Mouse (Mus musculus): Measurements from ENCODE around the gene Spem2. TPM values are rescaled to one million over a fixed set of nuclear protein-coding genes. Genes with fewer than 3 reads are reported as not detected.
"Not testable (repeated sequence)": the region's sequence is repeated elsewhere in the genome, so short reads cannot be mapped to it uniquely, and the experiment has no call there.

Spem2 gene
- total RNA-seq (2021) = not detected
- long read RNA-seq = 0 reads

GRCm38 (mm10) chr11:69818365-69818764 is at the start of gene Spem2:
Spem2 (minus strand) TSS chr11:69818465.
- DNase-seq (ENCODE audit: low spot score in 2 of 2) = no peak

DNA sequence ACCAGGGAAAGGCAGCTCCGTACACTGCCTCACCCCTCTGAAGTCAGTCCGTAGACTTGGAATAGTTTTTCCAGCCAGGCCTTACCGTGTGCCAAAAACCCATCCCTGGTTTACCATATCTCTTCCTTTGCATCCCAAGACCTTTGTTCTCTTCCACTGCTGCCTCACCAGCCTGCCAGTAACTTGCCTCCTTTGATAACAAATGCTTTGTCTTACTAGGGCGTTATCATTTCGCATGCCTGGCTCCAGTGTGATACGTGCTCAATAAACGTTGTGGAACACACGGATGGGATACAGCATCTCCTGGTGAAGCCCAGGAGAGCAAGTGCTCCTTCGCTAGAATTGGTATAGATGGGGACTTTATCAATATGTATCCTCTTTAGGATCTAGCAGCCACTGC is 49.1 kb upstream of the Spem2 start:
- DNase-seq (ENCODE audit: low spot score in 2 of 2) = no peak

- no peak for DNase-seq (ENCODE audit: low spot score in 2 of 2)
These were observed 47.3 kb upstream of the Spem2 start for GRCm38 (mm10) chr11:69865561-69865960.

DNA sequence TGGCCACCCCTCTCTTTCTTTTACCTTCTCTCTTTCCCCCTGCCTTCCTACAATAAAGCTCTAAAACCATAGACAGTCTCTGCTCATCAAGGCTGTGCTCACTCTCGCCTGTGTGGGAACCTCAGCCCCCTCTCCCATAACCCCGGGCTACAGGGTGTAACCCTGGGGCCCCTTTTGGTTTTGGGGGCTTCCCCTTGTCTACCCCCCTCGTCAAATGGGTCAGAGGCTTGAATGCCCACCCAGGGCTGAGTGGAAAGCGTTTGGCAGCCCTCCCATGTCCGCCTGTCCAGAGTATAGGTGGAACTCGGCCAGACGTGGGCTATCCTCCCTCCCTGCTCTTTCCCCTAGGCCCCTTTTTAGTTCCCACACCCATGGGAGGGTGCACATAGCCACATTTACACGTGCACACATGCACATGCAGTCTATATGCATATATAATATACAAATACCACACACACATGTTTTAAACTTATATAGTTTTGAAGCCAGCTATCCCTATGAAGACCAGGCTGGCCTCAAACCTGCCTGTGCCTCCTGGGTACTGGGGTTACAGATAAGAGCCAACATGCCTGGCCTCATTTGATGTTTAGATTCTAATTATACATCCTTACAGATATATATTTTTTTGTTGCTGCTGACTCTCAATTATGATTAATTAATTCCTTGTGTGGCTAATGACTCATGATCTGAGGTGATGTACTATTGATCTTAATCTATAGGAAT is 46.0 kb upstream of the Spem2 start:
- no peak for DNase-seq (ENCODE audit: low spot score in 2 of 2)

GRCm38 (mm10) chr11:69863729-69864128 is 45.5 kb upstream of the Spem2 start:
- not testable (repeated sequence) for DNase-seq (ENCODE audit: low spot score in 2 of 2)

- no peak for DNase-seq (ENCODE audit: low spot score in 2 of 2)
These were observed 40.1 kb upstream of the Spem2 start, which contains the start of gene Tnk1 for GRCm38 (mm10) chr11:69858113-69858998. Tnk1 (minus strand) TSS chr11:69858730.

GRCm38 (mm10) chr11:69855347-69855746 is 37.1 kb upstream of the Spem2 start:
- DNase-seq (ENCODE audit: low spot score in 2 of 2) = no peak

- no peak for DNase-seq (ENCODE audit: low spot score in 2 of 2)
These were observed 36.4 kb upstream of the Spem2 start for GRCm38 (mm10) chr11:69854680-69855079.

- no peak for DNase-seq (ENCODE audit: low spot score in 2 of 2)
These were observed 35.7 kb upstream of the Spem2 start for GRCm38 (mm10) chr11:69853994-69854393.

GRCm38 (mm10) chr11:69850754-69851153 is 32.5 kb upstream of the Spem2 start:
- no peak for DNase-seq (ENCODE audit: low spot score in 2 of 2)

GRCm38 (mm10) chr11:69849884-69850283 is 31.6 kb upstream of the Spem2 start:
- no peak for DNase-seq (ENCODE audit: low spot score in 2 of 2)

DNA sequence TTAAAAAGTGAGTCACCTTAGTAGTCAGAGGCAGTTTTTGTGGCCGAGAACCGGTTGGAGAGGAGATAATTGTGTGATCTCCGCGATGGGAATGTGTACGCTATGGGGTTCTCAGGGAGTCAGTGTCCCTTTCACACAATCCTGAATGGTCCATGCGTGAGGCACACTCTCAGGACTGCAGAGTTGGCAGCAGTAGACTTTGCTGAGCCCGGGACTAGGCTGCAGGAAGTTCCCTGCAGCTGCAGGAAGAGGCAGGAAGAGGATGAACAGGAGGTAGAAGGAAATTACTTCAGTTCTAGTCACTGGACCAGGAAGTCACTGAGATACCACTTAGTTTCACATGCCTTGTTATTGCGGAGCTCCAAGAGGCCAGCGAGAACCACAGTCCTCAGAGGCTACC is 30.9 kb upstream of the Spem2 start:
- DNase-seq (ENCODE audit: low spot score in 2 of 2) = no peak

GRCm38 (mm10) chr11:69848021-69848420 is 29.8 kb upstream of the Spem2 start:
- DNase-seq (ENCODE audit: low spot score in 2 of 2) = no peak

- no peak for DNase-seq (ENCODE audit: low spot score in 2 of 2)
These were observed 28.7 kb upstream of the Spem2 start for GRCm38 (mm10) chr11:69846738-69847688.

- peak; percentile 78 to 85 for DNase-seq (ENCODE audit: low spot score in 2 of 2)
These were observed 28.0 kb upstream of the Spem2 start, which contains the start of gene Plscr3 for GRCm38 (mm10) chr11:69846198-69846680. Plscr3 (plus strand) TSS chr11:69846376.

DNA sequence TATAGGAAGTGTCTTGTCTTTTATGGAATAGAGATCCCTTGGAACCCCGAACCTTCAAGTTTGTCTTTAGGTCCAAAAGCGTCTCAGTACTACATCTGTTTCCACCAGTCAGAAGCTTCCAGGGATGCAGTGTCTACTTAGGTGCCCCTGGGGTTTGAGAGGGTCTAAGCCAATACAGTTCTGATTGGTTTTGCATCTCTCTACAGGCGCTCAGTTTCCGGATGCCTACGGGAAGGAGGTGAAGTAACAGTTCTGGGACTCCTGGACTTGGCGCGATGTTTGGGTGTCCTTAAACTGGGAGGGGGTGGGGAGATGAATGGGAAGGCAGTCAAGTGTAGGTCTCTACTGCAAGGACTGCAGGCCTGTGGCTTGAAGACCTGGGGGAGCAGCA is 20.4 kb upstream of the Spem2 start:
- DNase-seq (ENCODE audit: low spot score in 2 of 2) = no peak

- DNase-seq (ENCODE audit: low spot score in 2 of 2) = peak; percentile 98
These were observed 19.9 kb upstream of the Spem2 start, which contains the start of gene Tmem256 for GRCm38 (mm10) chr11:69837952-69838713. Tmem256 (plus strand) TSS chr11:69838514.

- no peak for DNase-seq (ENCODE audit: low spot score in 2 of 2)
These were observed 19.3 kb upstream of the Spem2 start, which contains the start of gene Nlgn2 for GRCm38 (mm10) chr11:69837604-69837951. Nlgn2 (minus strand) TSS chr11:69837784.

GRCm38 (mm10) chr11:69836703-69837576 is 18.7 kb upstream of the Spem2 start:
- DNase-seq (ENCODE audit: low spot score in 2 of 2) = peak; percentile 30 to 41

All from layer of hippocampus, adult 18-20 months (tissue).